Mouse (Mus musculus) thymus, postnatal 14 days (tissue): ENCODE measurements at regions not wholly inside any gene's neighbourhood (a gene's known extent, or its start where the extent isn't known, plus 50 kb on each side); places are given as distances from the start of the nearest gene placed in this dataset.

Experiments
- DNase-seq: peaks from one replicate; pipeline ENCODE4 v3.0.0; 2021

DNA sequence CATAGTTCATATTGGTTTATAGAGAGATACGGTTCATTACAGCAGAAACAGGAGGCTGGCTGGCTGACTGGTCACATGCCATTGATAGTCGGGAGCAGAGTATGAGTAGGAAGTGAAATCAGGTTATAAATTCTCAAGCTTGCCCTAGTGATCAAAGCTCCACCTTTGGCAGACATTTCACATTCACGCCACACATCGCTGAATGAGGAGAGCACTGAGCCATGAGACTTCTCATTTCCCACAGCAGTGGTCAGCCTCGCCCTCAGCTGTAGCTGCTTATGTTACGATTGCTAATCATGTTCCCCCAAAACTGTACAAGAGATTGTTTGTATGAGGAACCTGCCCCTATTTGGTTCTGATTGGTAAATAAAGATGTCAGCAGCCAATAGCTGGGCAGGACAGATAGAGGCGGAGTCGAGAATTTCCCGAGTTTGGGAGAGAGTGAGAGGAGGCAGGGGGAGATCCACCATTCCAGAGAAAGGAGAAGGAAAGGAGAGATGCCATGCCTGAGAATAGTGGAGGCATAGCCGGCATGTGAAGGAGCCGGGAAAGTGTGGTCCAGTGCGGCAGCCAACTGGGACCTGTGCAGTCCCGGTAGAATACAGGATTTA lies 333.5 kb downstream of the Phf3 start:
- DNase-seq, result no peak

DNA sequence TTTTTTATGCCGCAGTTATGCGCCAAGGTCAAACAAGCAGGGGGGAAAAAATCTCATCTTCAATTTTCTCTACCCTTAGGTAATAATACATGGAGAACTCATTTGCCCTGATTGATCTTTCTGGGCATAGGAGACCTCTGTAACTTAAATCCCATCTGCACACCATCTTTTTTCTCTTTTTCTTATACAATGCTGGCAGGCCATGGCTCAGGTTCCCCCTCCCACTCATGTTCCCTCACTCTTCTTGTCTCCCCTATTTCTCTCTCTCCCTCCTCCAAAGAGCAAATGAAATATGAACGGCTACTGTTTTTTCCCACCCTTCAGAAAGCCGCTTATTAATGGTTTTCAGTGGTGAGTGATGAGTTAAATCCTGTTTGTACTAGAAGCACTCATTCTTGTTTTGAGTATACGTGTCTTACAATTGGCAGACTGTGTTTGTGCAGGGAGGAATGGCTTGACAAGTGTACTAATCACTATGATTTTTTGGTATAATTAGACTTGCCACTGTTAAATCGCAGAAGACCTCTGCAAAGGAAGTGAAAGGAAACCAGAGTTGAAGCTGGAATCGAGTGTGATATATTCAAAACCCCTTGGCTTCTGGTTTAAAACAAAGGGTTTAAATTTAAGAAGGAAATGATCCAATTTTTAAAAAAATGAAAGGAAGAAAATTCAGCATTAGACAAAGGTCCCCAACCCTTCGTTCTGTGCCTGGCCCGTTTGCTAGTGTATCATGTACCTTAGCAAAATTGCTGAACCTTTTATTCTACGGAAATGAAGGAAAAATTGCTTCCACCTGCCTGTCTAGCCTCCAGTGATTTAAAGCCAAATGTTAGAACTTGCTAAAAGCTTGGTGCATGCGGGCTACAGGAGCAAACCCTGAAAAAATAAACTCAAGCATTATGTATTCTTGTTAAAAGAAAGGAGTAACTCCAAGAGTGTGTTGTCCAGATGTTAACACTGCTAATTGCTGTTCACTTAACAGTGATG lies 336.4 kb downstream of the Phf3 start:
- DNase-seq, result no peak

DNA sequence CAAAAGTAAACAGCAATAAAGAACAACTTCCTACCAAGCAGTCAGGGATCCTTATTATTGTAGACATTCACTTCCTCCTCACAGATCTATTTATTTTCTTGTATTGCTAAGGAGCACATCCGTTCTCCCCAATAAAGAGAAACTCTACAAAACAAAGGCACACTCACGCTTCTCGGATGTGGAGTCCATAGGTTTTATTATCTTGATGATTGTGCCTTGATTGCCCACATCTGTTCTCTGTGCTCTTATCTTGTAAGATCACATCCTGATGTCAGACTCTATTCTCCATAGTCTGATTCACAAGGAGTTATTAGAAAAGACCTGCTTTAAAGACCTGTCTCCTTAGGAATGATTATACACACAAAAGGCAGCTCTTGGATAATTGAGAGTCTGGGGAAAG lies 356.4 kb downstream of the Phf3 start:
- no peak for DNase-seq

DNA sequence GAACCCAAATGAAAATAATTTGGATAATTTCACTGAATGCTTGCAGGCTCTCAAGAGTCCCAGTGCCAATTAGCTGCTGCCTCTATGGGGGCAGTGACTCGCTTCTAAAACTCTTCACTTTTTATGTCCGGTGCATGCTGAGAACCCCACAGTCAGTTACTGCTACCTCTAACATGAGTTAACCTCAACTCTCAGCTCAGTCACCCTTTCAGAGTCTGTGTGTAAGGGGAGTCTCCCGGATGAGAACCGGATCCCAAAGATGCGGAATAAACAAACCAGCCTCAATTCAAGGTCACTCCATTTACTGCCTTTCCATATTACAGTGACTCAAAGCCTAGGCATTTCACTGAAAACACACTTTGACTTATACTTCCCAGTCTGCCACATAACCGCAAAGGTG lies 357.9 kb downstream of the Phf3 start:
- DNase-seq, result no peak

DNA sequence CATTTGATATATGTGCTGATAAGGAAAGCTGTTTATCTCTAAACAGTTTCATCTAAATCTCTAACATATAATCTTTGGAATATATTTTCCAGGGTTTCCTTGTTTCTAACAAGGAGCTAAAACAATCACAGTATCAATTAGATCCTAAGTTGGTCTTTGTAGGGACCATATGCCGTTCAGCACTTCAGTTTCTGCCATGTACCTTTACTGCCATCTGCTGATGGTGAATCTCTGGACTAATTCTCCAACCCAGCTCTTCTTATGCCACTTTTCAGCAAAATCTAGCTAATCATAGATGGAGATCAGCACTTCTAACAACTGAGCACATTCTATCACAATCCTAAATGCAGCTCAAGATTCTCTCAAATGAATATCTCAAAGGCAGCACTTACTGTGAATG lies 370.5 kb downstream of the Phf3 start:
- DNase-seq, result no peak

DNA sequence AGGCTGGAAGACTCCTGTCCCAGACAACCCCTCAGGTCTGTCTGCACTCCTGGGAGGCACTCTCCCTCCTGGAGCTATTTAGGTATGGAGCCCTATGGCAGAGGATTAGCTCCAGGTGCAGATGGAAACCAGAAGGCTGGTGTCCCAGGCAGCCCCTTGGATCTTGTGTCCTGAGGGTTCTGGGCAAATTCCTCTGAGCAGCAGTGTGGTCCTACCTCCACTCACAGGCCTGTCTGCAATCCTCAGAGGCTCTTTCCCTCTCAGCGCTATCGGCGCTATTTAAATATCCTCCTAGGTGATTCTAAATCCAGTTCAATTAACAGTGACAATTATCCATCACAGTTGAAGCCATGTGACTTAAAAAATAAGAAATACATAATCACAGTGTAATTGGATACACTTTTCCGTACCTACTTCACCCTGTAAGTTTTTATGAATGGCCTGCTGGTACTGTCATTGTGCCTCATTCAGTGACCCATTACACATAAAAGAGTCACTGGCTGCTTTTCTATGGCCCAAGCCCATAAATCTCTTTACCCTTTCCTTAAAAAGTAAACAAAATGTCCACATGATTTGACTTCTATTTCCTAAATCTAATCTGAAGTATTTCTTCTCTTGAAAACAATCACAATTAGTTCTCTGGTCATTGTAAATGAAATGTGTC lies 413.3 kb downstream of the Phf3 start:
- no peak for DNase-seq

DNA sequence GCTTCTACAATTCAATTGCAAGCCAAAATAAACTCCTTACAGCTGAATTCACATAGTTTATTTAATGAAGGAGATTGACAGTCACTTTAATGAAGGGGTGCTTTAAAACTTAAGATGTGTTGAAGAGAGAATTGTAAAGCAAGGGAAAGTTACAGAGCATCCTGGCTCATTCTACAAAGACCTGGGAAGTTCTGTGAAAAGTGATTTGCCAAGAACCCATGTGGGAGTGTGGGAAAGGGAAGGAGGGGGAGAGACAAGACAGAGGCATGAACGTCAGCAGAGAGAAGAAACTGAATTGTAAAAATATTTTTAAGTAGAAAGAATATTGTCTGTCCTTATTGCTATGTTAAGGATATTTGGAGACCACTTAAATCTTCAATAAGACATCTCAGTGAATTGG lies 435.8 kb downstream of the Phf3 start:
- DNase-seq, result no peak

DNA sequence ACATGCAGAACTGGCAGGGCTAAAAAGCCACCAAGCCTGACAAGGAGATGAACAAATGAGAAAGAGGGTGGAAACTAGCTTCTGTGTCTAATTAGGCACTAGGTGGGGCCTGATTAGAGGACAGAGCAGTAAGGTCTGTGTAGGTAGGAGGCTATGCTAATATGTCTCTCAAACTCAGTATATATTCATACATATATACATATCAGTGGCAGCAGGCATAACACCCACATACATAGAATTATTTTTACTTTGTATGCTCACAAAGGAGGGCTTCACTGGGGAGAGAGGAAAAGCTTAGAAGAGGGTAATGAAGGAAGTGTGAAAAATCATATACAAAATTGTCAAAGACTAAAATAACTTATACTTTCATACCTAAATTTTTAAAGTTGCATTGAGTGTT lies 457.1 kb downstream of the Phf3 start:
- no peak for DNase-seq

DNA sequence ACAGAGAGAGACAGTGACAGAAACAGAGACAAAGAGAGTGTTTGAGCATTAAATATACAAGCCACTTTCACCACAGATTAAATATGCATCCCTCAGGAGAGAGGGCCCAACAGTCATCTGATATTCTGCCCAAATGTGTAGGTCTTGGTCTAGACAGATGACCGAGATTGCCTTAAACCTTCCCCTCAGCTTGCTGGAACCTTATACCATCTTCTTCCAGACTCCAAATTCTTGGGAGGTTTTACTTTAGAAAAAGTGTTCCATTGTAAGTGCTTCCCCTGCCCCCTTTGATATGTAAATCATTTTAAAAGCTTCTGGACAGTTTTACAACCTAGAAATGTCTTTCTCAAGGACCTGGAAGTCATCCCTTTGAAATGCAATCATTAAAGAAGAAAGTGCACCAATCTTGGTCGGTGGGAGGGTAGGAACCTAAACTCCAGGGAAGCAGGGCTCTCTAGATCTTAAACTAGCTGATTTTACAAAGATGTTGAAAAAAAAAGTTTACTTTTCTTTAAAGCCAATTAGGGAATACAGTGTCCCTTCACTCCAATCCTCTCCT lies 458.8 kb downstream of the Phf3 start:
- DNase-seq, result no peak
